Mouse (Mus musculus): ENCODE measurements around the gene Lrrc39.

DNA sequence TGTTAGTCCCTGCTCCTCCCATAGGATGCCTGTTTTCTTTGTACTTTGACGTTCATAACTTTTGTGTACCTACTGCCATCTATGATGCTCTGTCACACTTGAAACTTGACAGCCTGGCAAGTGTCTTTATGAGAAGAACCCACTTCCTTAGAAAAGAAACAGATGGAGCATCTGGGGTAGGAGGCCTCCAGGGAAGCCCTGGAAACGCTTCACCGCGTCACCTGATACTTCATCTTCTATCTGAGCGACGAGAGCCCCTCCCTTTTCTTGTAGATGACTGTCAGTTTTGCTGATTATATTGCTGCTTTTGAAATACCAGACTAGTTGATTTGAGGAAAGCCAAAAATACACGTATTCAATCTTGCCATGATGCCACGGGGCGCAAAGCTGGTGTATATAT lies 41.8 kb downstream of the Lrrc39 start:
- TF ChIP-seq CTCF (IDR thresholded peaks at IDR 0.05; ENCODE audit: control insufficient read depth, insufficient read depth, insufficient replicate concordance, low read depth, low read length): no peak
- TF ChIP-seq POLR2A (IDR thresholded peaks at IDR 0.05; ENCODE audit: control insufficient read depth, low read depth, low read length): no peak

Measured in testis, adult 2 months (tissue).